ENCODE assay signal across 12 mouse cellular contexts in the genomic region with DNA sequence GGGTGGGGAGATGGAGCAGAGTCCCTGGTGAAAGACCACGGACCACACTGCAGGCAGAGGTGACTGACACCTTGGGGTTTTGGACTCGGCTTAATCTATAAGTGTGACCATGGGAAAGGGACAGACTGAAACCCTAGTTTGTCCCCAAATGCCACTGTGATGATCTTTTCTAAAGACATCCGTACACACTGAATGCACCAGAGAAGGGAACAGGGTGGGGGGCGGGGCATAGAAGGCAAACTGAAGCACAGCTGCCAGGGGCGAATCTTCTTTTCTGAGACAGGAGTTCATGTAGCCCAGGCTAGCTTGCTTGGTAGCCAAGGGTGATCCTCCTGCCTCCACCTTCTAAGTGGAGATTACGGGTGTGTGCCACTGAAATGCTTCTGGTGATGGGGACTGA. TPM values are rescaled to one million over a fixed set of nuclear protein-coding genes. Genes with fewer than 3 reads are reported as not detected.
A peak's percentile ranks its signal among the peaks of the same experiment; 100 is the strongest.
DNase-seq lines count a peak whose midpoint lies in the region; ATAC-seq lines count a peak whose summit lies in the region.
"Had no signal": no experiment of that assay in that cellular context is flagged by ENCODE, and none has a peak within 500 bp of the region (broad histone marks: within the 10 kb centered on the region; RNA-seq: fewer than 3 reads in every experiment).

No protein-coding gene starts in this region.

- H3K4me1 ChIP-seq in heart, embryonic 13.5 days: peaks cover 30% of the 10 kb centered on the region
- peaks cover 30% of the 10 kb centered on the region for H3K4me1 ChIP-seq in midbrain, embryonic 10.5 days
- H3K4me1 ChIP-seq in midbrain, embryonic 16.5 days (ENCODE audit: control insufficient read depth, insufficient read depth, low read length): no peaks in the 10 kb centered on the region
- peaks cover 11% of the 10 kb centered on the region for H3K4me1 ChIP-seq in limb, embryonic 11.5 days (ENCODE audit: control insufficient read depth, insufficient read depth, low read length)
- peaks cover 10% of the 10 kb centered on the region; the same call in 1 of the 2 replicates for H3K4me1 ChIP-seq in stomach, embryonic 16.5 days (ENCODE audit: control insufficient read depth, insufficient read depth, low read length)
- no peaks in the 10 kb centered on the region for H3K4me1 ChIP-seq in midbrain, embryonic 13.5 days (replicated peaks)
- H3K4me1 ChIP-seq: forebrain, embryonic 12.5 days had no signal

- no peak for ATAC-seq in heart, embryonic 13.5 days (ENCODE audit: extremely low read depth, insufficient number of reproducible peaks, low FRiP score, low TSS enrichment)
- no peak for ATAC-seq in midbrain, embryonic 16.5 days
- no peak for ATAC-seq in limb, embryonic 11.5 days (ENCODE audit: insufficient number of reproducible peaks, low FRiP score, low TSS enrichment, low read depth)
- ATAC-seq in stomach, embryonic 16.5 days (ENCODE audit: insufficient read depth, low FRiP score): no peak
- no peak for ATAC-seq in midbrain, embryonic 13.5 days
- ATAC-seq: hindbrain, postnatal 0 days had no signal

- intact Hi-C loops in heart, postnatal 14 days (cut with DNase I): loop anchor here (10.0 kb wide), 1 partner anchor 371 kb away; no protein-coding TSS in a partner anchor

- H3K27ac ChIP-seq in heart, embryonic 13.5 days (replicated peaks): peak overlapping the region; percentile 74
- peak overlapping the region; percentile 63 for H3K27ac ChIP-seq in midbrain, embryonic 10.5 days (replicated peaks)
- H3K27ac ChIP-seq in midbrain, embryonic 16.5 days (ENCODE audit: low read length): no peak overlapping the region
- H3K27ac ChIP-seq in limb, embryonic 11.5 days (replicated peaks; ENCODE audit: low read depth, low read length): peak overlapping the region; percentile 52
- peak overlapping the region; percentile 82 for H3K27ac ChIP-seq in stomach, embryonic 16.5 days (ENCODE audit: low read length)
- H3K27ac ChIP-seq in midbrain, embryonic 13.5 days: no peak overlapping the region
- H3K27ac ChIP-seq: forebrain, embryonic 12.5 days; hindbrain, postnatal 0 days had no signal

- no peak overlapping the region for H3K4me3 ChIP-seq in heart, embryonic 13.5 days
- H3K4me3 ChIP-seq in midbrain, embryonic 10.5 days: no peak overlapping the region
- no peak overlapping the region for H3K4me3 ChIP-seq in midbrain, embryonic 16.5 days (ENCODE audit: low read depth, low read length)
- H3K4me3 ChIP-seq in limb, embryonic 11.5 days (ENCODE audit: low read depth, low read length): no peak overlapping the region
- no peak overlapping the region for H3K4me3 ChIP-seq in stomach, embryonic 16.5 days (replicated peaks; ENCODE audit: low read length)
- H3K4me3 ChIP-seq in midbrain, embryonic 13.5 days (replicated peaks): no peak overlapping the region
- H3K4me3 ChIP-seq: forebrain, embryonic 12.5 days had no signal

- H3K9ac ChIP-seq in heart, embryonic 13.5 days: peak overlapping the region; percentile 40; the same call in 1 of the 2 replicates
- H3K9ac ChIP-seq in midbrain, embryonic 16.5 days (ENCODE audit: low read depth, low read length): no peak overlapping the region
- H3K9ac ChIP-seq in limb, embryonic 11.5 days (ENCODE audit: low read length): peak overlapping the region; percentile 43
- H3K9ac ChIP-seq in stomach, embryonic 16.5 days (ENCODE audit: low read length): no peak overlapping the region
- H3K9ac ChIP-seq in midbrain, embryonic 13.5 days (replicated peaks): no peak overlapping the region
- H3K9ac ChIP-seq: forebrain, embryonic 12.5 days had no signal

- no peaks in the 10 kb centered on the region for H3K27me3 ChIP-seq in heart, embryonic 13.5 days (replicated peaks)
- H3K27me3 ChIP-seq in midbrain, embryonic 10.5 days (ENCODE audit: low read depth, poor library complexity, severe bottlenecking): no peaks in the 10 kb centered on the region
- no peaks in the 10 kb centered on the region for H3K27me3 ChIP-seq in midbrain, embryonic 16.5 days (ENCODE audit: control insufficient read depth, insufficient read depth, low read depth, low read length)
- H3K27me3 ChIP-seq in limb, embryonic 11.5 days (ENCODE audit: control insufficient read depth, insufficient read depth, low read length): no peaks in the 10 kb centered on the region
- H3K27me3 ChIP-seq in stomach, embryonic 16.5 days (ENCODE audit: control insufficient read depth, insufficient read depth, low read length): no peaks in the 10 kb centered on the region
- H3K27me3 ChIP-seq in midbrain, embryonic 13.5 days: no peaks in the 10 kb centered on the region
- H3K27me3 ChIP-seq: forebrain, embryonic 12.5 days had no signal

- peaks cover 76% of the 10 kb centered on the region for H3K36me3 ChIP-seq in heart, embryonic 13.5 days
- peaks cover 27% of the 10 kb centered on the region for H3K36me3 ChIP-seq in midbrain, embryonic 10.5 days
- H3K36me3 ChIP-seq in midbrain, embryonic 16.5 days (ENCODE audit: control insufficient read depth, insufficient read depth, low read length): peaks cover 5% of the 10 kb centered on the region
- H3K36me3 ChIP-seq in limb, embryonic 11.5 days (ENCODE audit: control insufficient read depth, insufficient read depth, low read length): 0 out of 2 replicates have a peak, but pooled peaks cover 2% of the 10 kb centered on the region
- H3K36me3 ChIP-seq in stomach, embryonic 16.5 days (ENCODE audit: control insufficient read depth, insufficient read depth, low read length): 0 out of 2 replicates have a peak, but pooled peaks cover 7% of the 10 kb centered on the region
- H3K36me3 ChIP-seq in midbrain, embryonic 13.5 days: peaks cover 45% of the 10 kb centered on the region

- 62% methylated on average over 6 of the region's 6 CpGs for WGBS in heart, embryonic 13.5 days
- 76% methylated on average over 6 of the region's 6 CpGs for WGBS in midbrain, embryonic 10.5 days
- WGBS in midbrain, embryonic 16.5 days: 79% methylated on average over 6 of the region's 6 CpGs
- WGBS in limb, embryonic 11.5 days: 67% methylated on average over 6 of the region's 6 CpGs
- WGBS in stomach, embryonic 16.5 days: 67% methylated on average over 6 of the region's 6 CpGs
- 73% methylated on average over 6 of the region's 6 CpGs for WGBS in midbrain, embryonic 13.5 days

- DNase-seq in heart, postnatal 14 days: no peak
- no peak for DNase-seq in midbrain, embryonic 10.5 days (ENCODE audit: low spot score)
- DNase-seq in limb, embryonic 11.5 days (ENCODE audit: low spot score): no peak
- no peak for DNase-seq in layer of hippocampus, adult 18-20 months (ENCODE audit: low spot score in 2 of 2)
- DNase-seq: cerebellum, adult 8-10 months; left cerebral cortex, postnatal 4 days had no signal

- peak overlapping the region; percentile 44 for H3K4me2 ChIP-seq in heart, embryonic 13.5 days
- H3K4me2 ChIP-seq in midbrain, embryonic 16.5 days (ENCODE audit: low read length): no peak overlapping the region
- peak overlapping the region; percentile 29; the same call in 1 of the 2 replicates for H3K4me2 ChIP-seq in limb, embryonic 11.5 days (ENCODE audit: low read depth, severe bottlenecking)
- peak overlapping the region; percentile 14; the same call in 1 of the 2 replicates for H3K4me2 ChIP-seq in stomach, embryonic 16.5 days (ENCODE audit: low read depth, low read length)
- H3K4me2 ChIP-seq in midbrain, embryonic 13.5 days (replicated peaks): no peak overlapping the region
- H3K4me2 ChIP-seq: forebrain, embryonic 12.5 days had no signal

- no peaks in the 10 kb centered on the region for H3K9me3 ChIP-seq in heart, embryonic 13.5 days
- H3K9me3 ChIP-seq in midbrain, embryonic 10.5 days (replicated peaks): no peaks in the 10 kb centered on the region
- no peaks in the 10 kb centered on the region for H3K9me3 ChIP-seq in midbrain, embryonic 16.5 days (replicated peaks; ENCODE audit: control insufficient read depth, low read length, poor library complexity, severe bottlenecking)
- H3K9me3 ChIP-seq in limb, embryonic 11.5 days (ENCODE audit: control insufficient read depth, low read length): no peaks in the 10 kb centered on the region
- no peaks in the 10 kb centered on the region for H3K9me3 ChIP-seq in stomach, embryonic 16.5 days (replicated peaks; ENCODE audit: control insufficient read depth, low read length)
- H3K9me3 ChIP-seq in midbrain, embryonic 13.5 days: no peaks in the 10 kb centered on the region
- H3K9me3 ChIP-seq: forebrain, embryonic 12.5 days had no signal

RNA-seq across cellular contexts. Expression of a gene that starts 39.0 kb away (rescaled TPM):
- 60.2 and 67.9 TPM in 2 replicates for polyA plus RNA-seq in heart, embryonic 13.5 days (2015; fragmentation: Nextera tagmentation; extraction: Ambion mirVana)
- total RNA-seq in heart, postnatal 14 days (2021): 10 to 100 TPM; 35.5 to 36.1 TPM
- polyA plus RNA-seq in midbrain, embryonic 10.5 days (2016; fragmentation: Nextera tagmentation; extraction: Ambion mirVana): 2.6 and 4.9 TPM in 2 replicates
- polyA plus RNA-seq in midbrain, embryonic 16.5 days (2015; fragmentation: Nextera tagmentation; extraction: Ambion mirVana): 7.6 and 8.0 TPM in 2 replicates
- polyA plus RNA-seq in limb, embryonic 11.5 days (2014; fragmentation: Nextera tagmentation; extraction: Ambion mirVana): 2.7 and 2.9 TPM in 2 replicates
- 84.2 and 104 TPM in 2 replicates for polyA plus RNA-seq in stomach, embryonic 16.5 days (2015; fragmentation: Nextera tagmentation; extraction: Ambion mirVana)
- 1 to 10 TPM; 3.7 to 3.9 TPM for total RNA-seq in layer of hippocampus, adult 18-20 months (2021)
- polyA plus RNA-seq in midbrain, embryonic 13.5 days (2015; fragmentation: Nextera tagmentation; extraction: Ambion mirVana): 4.2 and 4.7 TPM in 2 replicates

Comparison
In these comparisons a context has a peak if more than half of its experiments do, and no peak if none do; other contexts are left out.
1. H3K27ac ChIP-seq: peak in heart, embryonic 13.5 days (single experiment), midbrain, embryonic 10.5 days (single experiment), limb, embryonic 11.5 days (single experiment) and stomach, embryonic 16.5 days (single experiment); none in midbrain, embryonic 16.5 days (single experiment) and midbrain, embryonic 13.5 days (single experiment).
2. H3K4me2 ChIP-seq: peak in heart, embryonic 13.5 days (single experiment), limb, embryonic 11.5 days (single experiment) and stomach, embryonic 16.5 days (single experiment); none in midbrain, embryonic 16.5 days (single experiment) and midbrain, embryonic 13.5 days (single experiment).
3. H3K9ac ChIP-seq: peak in heart, embryonic 13.5 days (single experiment) and limb, embryonic 11.5 days (single experiment); none in midbrain, embryonic 16.5 days (single experiment), stomach, embryonic 16.5 days (single experiment) and midbrain, embryonic 13.5 days (single experiment).